Mouse (Mus musculus): Measurements from ENCODE around the gene Capzb. TPM values are rescaled to one million over a fixed set of nuclear protein-coding genes. Genes with fewer than 3 reads are reported as not detected.

Gene Capzb
- total and polyA plus RNA-seq, 3 experiments = 86.4 to 388 (median 160) TPM

Other genes starting within 250 kb of the Capzb start
- not detected in 2 replicates for gene Rnf186, start 225.8 kb upstream of the Capzb start, total RNA-seq (2012; rRNA removed)
- not detected in 2 replicates for gene Rnf186, start 225.8 kb upstream of the Capzb start, total RNA-seq (2014; rRNA removed)
- gene Rnf186, start 225.8 kb upstream of the Capzb start, polyA plus RNA-seq (2012; ENCODE audit: insufficient read length, low read depth) = not detected in 2 replicates
- 22.2 and 23.2 TPM in 2 replicates for gene Tmco4, start 220.0 kb upstream of the Capzb start, total RNA-seq (2012; rRNA removed)
- gene Tmco4, start 220.0 kb upstream of the Capzb start, total RNA-seq (2014; rRNA removed) = 16.1 and 20.3 TPM in 2 replicates
- gene Tmco4, start 220.0 kb upstream of the Capzb start, polyA plus RNA-seq (2012; ENCODE audit: insufficient read length, low read depth) = 19.2 and 21.7 TPM in 2 replicates
- not detected in 2 replicates for gene Htr6, start 117.3 kb upstream of the Capzb start, total RNA-seq (2012; rRNA removed)
- gene Htr6, start 117.3 kb upstream of the Capzb start, total RNA-seq (2014; rRNA removed) = not detected in 2 replicates
- gene Htr6, start 117.3 kb upstream of the Capzb start, polyA plus RNA-seq (2012; ENCODE audit: insufficient read length, low read depth) = not detected in 2 replicates
- 0.55 and 0.89 TPM in 2 replicates for gene Nbl1, start 99.9 kb upstream of the Capzb start, total RNA-seq (2012; rRNA removed)
- 1.4 and 1.5 TPM in 2 replicates for gene Nbl1, start 99.9 kb upstream of the Capzb start, total RNA-seq (2014; rRNA removed)
- 2.0 and 3.3 TPM in 2 replicates for gene Nbl1, start 99.9 kb upstream of the Capzb start, polyA plus RNA-seq (2012; ENCODE audit: insufficient read length, low read depth)
- gene Minos1, start 61.8 kb upstream of the Capzb start, total RNA-seq (2012; rRNA removed) = 139 and 151 TPM in 2 replicates
- 36.8 and 39.2 TPM in 2 replicates for gene Minos1, start 61.8 kb upstream of the Capzb start, total RNA-seq (2014; rRNA removed)
- 410 and 418 TPM in 2 replicates for gene Minos1, start 61.8 kb upstream of the Capzb start, polyA plus RNA-seq (2012; ENCODE audit: insufficient read length, low read depth)
- 6.2 and 7.1 TPM in 2 replicates for gene Pqlc2, start 117.8 kb downstream of the Capzb start, total RNA-seq (2012; rRNA removed)
- gene Pqlc2, start 117.8 kb downstream of the Capzb start, total RNA-seq (2014; rRNA removed) = 6.5 and 6.8 TPM in 2 replicates
- gene Pqlc2, start 117.8 kb downstream of the Capzb start, polyA plus RNA-seq (2012; ENCODE audit: insufficient read length, low read depth) = 7.4 and 8.1 TPM in 2 replicates
- gene Akr7a5, start 117.8 kb downstream of the Capzb start, total RNA-seq (2012; rRNA removed) = 30.4 and 37.7 TPM in 2 replicates
- gene Akr7a5, start 117.8 kb downstream of the Capzb start, total RNA-seq (2014; rRNA removed) = 16.7 and 24.2 TPM in 2 replicates
- gene Akr7a5, start 117.8 kb downstream of the Capzb start, polyA plus RNA-seq (2012; ENCODE audit: insufficient read length, low read depth) = 27.0 and 27.7 TPM in 2 replicates
- gene Mrto4, start 159.7 kb downstream of the Capzb start, total RNA-seq (2012; rRNA removed) = 195 and 249 TPM in 2 replicates
- gene Mrto4, start 159.7 kb downstream of the Capzb start, total RNA-seq (2014; rRNA removed) = 176 and 190 TPM in 2 replicates
- gene Mrto4, start 159.7 kb downstream of the Capzb start, polyA plus RNA-seq (2012; ENCODE audit: insufficient read length, low read depth) = 225 and 275 TPM in 2 replicates
- 25.7 and 33.7 TPM in 2 replicates for gene Emc1, start 159.7 kb downstream of the Capzb start, total RNA-seq (2012; rRNA removed)
- 19.1 and 20.8 TPM in 2 replicates for gene Emc1, start 159.7 kb downstream of the Capzb start, total RNA-seq (2014; rRNA removed)
- 10.2 and 12.0 TPM in 2 replicates for gene Emc1, start 159.7 kb downstream of the Capzb start, polyA plus RNA-seq (2012; ENCODE audit: insufficient read length, low read depth)
- gene Ubr4, start 159.7 kb downstream of the Capzb start, total RNA-seq (2012; rRNA removed) = 71.9 and 90.8 TPM in 2 replicates
- 26.0 and 43.0 TPM in 2 replicates for gene Ubr4, start 159.7 kb downstream of the Capzb start, total RNA-seq (2014; rRNA removed)
- gene Ubr4, start 159.7 kb downstream of the Capzb start, polyA plus RNA-seq (2012; ENCODE audit: insufficient read length, low read depth) = 77.4 and 102 TPM in 2 replicates